Mouse (Mus musculus): ENCODE data around the gene Glt1d1. TPM values are rescaled to one million over a fixed set of nuclear protein-coding genes. Genes with fewer than 3 reads are reported as not detected.

Glt1d1 gene
- polyA plus RNA-seq, 1 experiment, result 37.9 TPM

GRCm38 (mm10) chr5:127696602-127697001 is 64.5 kb downstream of the Glt1d1 start:
- no peaks in the 10 kb centered on the region for H3K4me1 ChIP-seq (ENCODE audit: control insufficient read depth, insufficient read depth, low read length)
- no peak for TF ChIP-seq POLR2A (IDR thresholded peaks at IDR 0.05; ENCODE audit: control insufficient read depth, low read depth, low read length)

GRCm38 (mm10) chr5:127698525-127698924 is 66.5 kb downstream of the Glt1d1 start:
- no peaks in the 10 kb centered on the region for H3K36me3 ChIP-seq (ENCODE audit: control insufficient read depth, insufficient read depth, low read length)
- H3K4me1 ChIP-seq (ENCODE audit: control insufficient read depth, insufficient read depth, low read length), result peaks cover 3% of the 10 kb centered on the region
- H3K4me3 ChIP-seq (ENCODE audit: control insufficient read depth, low read depth, low read length), result no peak overlapping the region
- no peaks in the 10 kb centered on the region for H3K27me3 ChIP-seq (ENCODE audit: control insufficient read depth, insufficient read depth, low read length)
- TF ChIP-seq POLR2A (IDR thresholded peaks at IDR 0.05; ENCODE audit: control insufficient read depth, low read depth, low read length), result no peak
- no peak for TF ChIP-seq CTCF (IDR thresholded peaks at IDR 0.05; ENCODE audit: control insufficient read depth, insufficient read depth, insufficient replicate concordance, low read depth, low read length)
- H3K27ac ChIP-seq (ENCODE audit: control insufficient read depth, insufficient read depth, low read depth, low read length), result no peak overlapping the region

More at GRCm38 (mm10) chr5:127696602-127697001, 64.5 kb downstream of the Glt1d1 start:
- Histone ChIP-seq H3K27ac (ENCODE audit: control insufficient read depth, insufficient read depth, low read depth, low read length) (no peak overlapping the region), H3K4me3 (ENCODE audit: control insufficient read depth, low read depth, low read length) (no peak overlapping the region), H3K27me3 (ENCODE audit: control insufficient read depth, insufficient read depth, low read length) (no peaks in the 10 kb centered on the region), H3K36me3 (ENCODE audit: control insufficient read depth, insufficient read depth, low read length) (no peaks in the 10 kb centered on the region)

- TF ChIP-seq POLR2A (IDR thresholded peaks at IDR 0.05; ENCODE audit: control insufficient read depth, low read depth, low read length), result no peak
- TF ChIP-seq CTCF (IDR thresholded peaks at IDR 0.05; ENCODE audit: control insufficient read depth, insufficient read depth, insufficient replicate concordance, low read depth, low read length), result no peak
- peaks cover 8% of the 10 kb centered on the region for H3K4me1 ChIP-seq (ENCODE audit: control insufficient read depth, insufficient read depth, low read length)
These were observed 67.6 kb downstream of the Glt1d1 start for GRCm38 (mm10) chr5:127699679-127700078.

GRCm38 (mm10) chr5:127700156-127700555 is 68.1 kb downstream of the Glt1d1 start:
- H3K4me1 ChIP-seq (ENCODE audit: control insufficient read depth, insufficient read depth, low read length), result peaks cover 8% of the 10 kb centered on the region
- no peaks in the 10 kb centered on the region for H3K36me3 ChIP-seq (ENCODE audit: control insufficient read depth, insufficient read depth, low read length)
- TF ChIP-seq POLR2A (IDR thresholded peaks at IDR 0.05; ENCODE audit: control insufficient read depth, low read depth, low read length), result no peak
- no peak for TF ChIP-seq CTCF (IDR thresholded peaks at IDR 0.05; ENCODE audit: control insufficient read depth, insufficient read depth, insufficient replicate concordance, low read depth, low read length)
- no peak overlapping the region for H3K27ac ChIP-seq (ENCODE audit: control insufficient read depth, insufficient read depth, low read depth, low read length)
- no peak overlapping the region for H3K4me3 ChIP-seq (ENCODE audit: control insufficient read depth, low read depth, low read length)
- no peaks in the 10 kb centered on the region for H3K27me3 ChIP-seq (ENCODE audit: control insufficient read depth, insufficient read depth, low read length)

More at GRCm38 (mm10) chr5:127699679-127700078, 67.6 kb downstream of the Glt1d1 start:
- Histone ChIP-seq H3K36me3 (ENCODE audit: control insufficient read depth, insufficient read depth, low read length) (no peaks in the 10 kb centered on the region), H3K27ac (ENCODE audit: control insufficient read depth, insufficient read depth, low read depth, low read length) (no peak overlapping the region), H3K4me3 (ENCODE audit: control insufficient read depth, low read depth, low read length) (no peak overlapping the region), H3K27me3 (ENCODE audit: control insufficient read depth, insufficient read depth, low read length) (no peaks in the 10 kb centered on the region)

GRCm38 (mm10) chr5:127703609-127704180 is 71.6 kb downstream of the Glt1d1 start:
- Histone ChIP-seq H3K27me3 (ENCODE audit: control insufficient read depth, insufficient read depth, low read length) (no peaks in the 10 kb centered on the region), H3K4me1 (ENCODE audit: control insufficient read depth, insufficient read depth, low read length) (peaks cover 8% of the 10 kb centered on the region), H3K4me3 (ENCODE audit: control insufficient read depth, low read depth, low read length) (no peak overlapping the region), H3K27ac (ENCODE audit: control insufficient read depth, insufficient read depth, low read depth, low read length) (no peak overlapping the region), H3K36me3 (ENCODE audit: control insufficient read depth, insufficient read depth, low read length) (no peaks in the 10 kb centered on the region)
- TF ChIP-seq CTCF (IDR thresholded peaks at IDR 0.05; ENCODE audit: control insufficient read depth, insufficient read depth, insufficient replicate concordance, low read depth, low read length) (no peak), POLR2A (IDR thresholded peaks at IDR 0.05; ENCODE audit: control insufficient read depth, low read depth, low read length) (no peak)

GRCm38 (mm10) chr5:127705225-127705624 is 73.2 kb downstream of the Glt1d1 start:
- Histone ChIP-seq H3K4me3 (ENCODE audit: control insufficient read depth, low read depth, low read length) (no peak overlapping the region), H3K27ac (ENCODE audit: control insufficient read depth, insufficient read depth, low read depth, low read length) (no peak overlapping the region), H3K27me3 (ENCODE audit: control insufficient read depth, insufficient read depth, low read length) (no peaks in the 10 kb centered on the region), H3K36me3 (ENCODE audit: control insufficient read depth, insufficient read depth, low read length) (no peaks in the 10 kb centered on the region), H3K4me1 (ENCODE audit: control insufficient read depth, insufficient read depth, low read length) (peaks cover 8% of the 10 kb centered on the region)
- no peak for TF ChIP-seq POLR2A (IDR thresholded peaks at IDR 0.05; ENCODE audit: control insufficient read depth, low read depth, low read length)

- no peak overlapping the region for H3K4me3 ChIP-seq (ENCODE audit: control insufficient read depth, low read depth, low read length)
- H3K27ac ChIP-seq (ENCODE audit: control insufficient read depth, insufficient read depth, low read depth, low read length), result no peak overlapping the region
- H3K27me3 ChIP-seq (ENCODE audit: control insufficient read depth, insufficient read depth, low read length), result no peaks in the 10 kb centered on the region
- no peaks in the 10 kb centered on the region for H3K36me3 ChIP-seq (ENCODE audit: control insufficient read depth, insufficient read depth, low read length)
- TF ChIP-seq CTCF (IDR thresholded peaks at IDR 0.05; ENCODE audit: control insufficient read depth, insufficient read depth, insufficient replicate concordance, low read depth, low read length), result no peak
- no peak for TF ChIP-seq POLR2A (IDR thresholded peaks at IDR 0.05; ENCODE audit: control insufficient read depth, low read depth, low read length)
- H3K4me1 ChIP-seq (ENCODE audit: control insufficient read depth, insufficient read depth, low read length), result peaks cover 8% of the 10 kb centered on the region
These were observed 73.9 kb downstream of the Glt1d1 start for GRCm38 (mm10) chr5:127705976-127706375.

- H3K4me1 ChIP-seq (ENCODE audit: control insufficient read depth, insufficient read depth, low read length), result peaks cover 8% of the 10 kb centered on the region
These were observed 76.1 kb downstream of the Glt1d1 start for GRCm38 (mm10) chr5:127708143-127708542.

More at GRCm38 (mm10) chr5:127708143-127708542, 76.1 kb downstream of the Glt1d1 start:
- H3K36me3 ChIP-seq (ENCODE audit: control insufficient read depth, insufficient read depth, low read length), result no peaks in the 10 kb centered on the region
- H3K4me3 ChIP-seq (ENCODE audit: control insufficient read depth, low read depth, low read length), result no peak overlapping the region
- TF ChIP-seq CTCF (IDR thresholded peaks at IDR 0.05; ENCODE audit: control insufficient read depth, insufficient read depth, insufficient replicate concordance, low read depth, low read length), result peak; percentile 16; the same call in 1 of the 2 replicates
- TF ChIP-seq POLR2A (IDR thresholded peaks at IDR 0.05; ENCODE audit: control insufficient read depth, low read depth, low read length), result no peak
- H3K27me3 ChIP-seq (ENCODE audit: control insufficient read depth, insufficient read depth, low read length), result no peaks in the 10 kb centered on the region
- H3K27ac ChIP-seq (ENCODE audit: control insufficient read depth, insufficient read depth, low read depth, low read length), result no peak overlapping the region
